Mouse (Mus musculus) liver, embryonic 14.5 days (tissue): Measurements from ENCODE around the gene Gadd45a.

Experiments used
- CTCF ChIP-seq: IDR thresholded peaks from 2 replicates; pipeline ENCODE4 v1.5.1; 2016; ENCODE audit warnings: antibody characterized with exemption, low read depth, control low read depth
- EP300 ChIP-seq: IDR thresholded peaks from 2 replicates; pipeline ENCODE4 v1.6.1; 2016; ENCODE audit warnings: antibody characterized with exemption, low read depth

- no peak for TF ChIP-seq CTCF
- TF ChIP-seq EP300, result peak; percentile 89
These were observed 2.7 kb downstream of the Gadd45a start for GRCm38 (mm10) chr6:67034331-67035130.
